Mouse (Mus musculus) kidney, embryonic 15.5 days (tissue): ENCODE measurements around the gene Plxna4. TPM values are rescaled to one million over a fixed set of nuclear protein-coding genes. Genes with fewer than 3 reads are reported as not detected.

Experiments
- ATAC-seq: fragments of 200-750 bp; cut with Nextera tagmentation; replicated peaks from 2 replicates; pipeline ENCODE4 v1.8.0; 2017; ENCODE audit warnings: moderate TSS enrichment; ENCODE audit not compliant: low FRiP score
- H3K27ac ChIP-seq: fragments of 300-500 bp; sonication (generic); 2 replicates; pipeline ENCODE4 v1.5.1; 2015; ENCODE audit warnings: mild to moderate bottlenecking, inconsistent platforms
- H3K27me3 ChIP-seq: fragments of 300-500 bp; sonication (generic); 2 replicates; pipeline ENCODE4 v1.6.1; 2015; ENCODE audit warnings: inconsistent platforms
- H3K36me3 ChIP-seq: fragments of 300-500 bp; sonication (generic); 2 replicates; pipeline ENCODE4 v1.6.1; 2015; ENCODE audit warnings: inconsistent platforms
- H3K4me1 ChIP-seq: fragments of 300-500 bp; sonication (generic); 2 replicates; pipeline ENCODE4 v1.6.1; 2015; ENCODE audit warnings: inconsistent platforms
- H3K4me2 ChIP-seq: fragments of 300-500 bp; sonication (generic); 2 replicates; pipeline ENCODE4 v1.6.1; 2015; ENCODE audit warnings: moderate library complexity, mild to moderate bottlenecking, inconsistent platforms
- H3K4me3 ChIP-seq: fragments of 300-500 bp; sonication (generic); replicated peaks from 2 replicates; pipeline ENCODE4 v1.5.1; 2015; ENCODE audit warnings: mild to moderate bottlenecking, inconsistent platforms
- H3K9ac ChIP-seq: fragments of 300-500 bp; sonication (generic); 2 replicates; pipeline ENCODE4 v1.6.1; 2015; ENCODE audit warnings: mild to moderate bottlenecking, inconsistent platforms
- H3K9me3 ChIP-seq: fragments of 300-500 bp; sonication (generic); replicated peaks from 2 replicates; pipeline ENCODE4 v1.6.1; 2016; ENCODE audit warnings: inconsistent platforms
- WGBS: fragments of 180-500 bp; shearing (Covaris S2); methylation state at CpG from one replicate; pipeline ENCODE4 v1.1.7; 2015; ENCODE audit warnings: mixed read lengths; 5-methylcytosine and 5-hydroxymethylcytosine counted together
- polyA plus RNA-seq: library from polyadenylated mRNA; unstranded; fragments of >200 nt; fragmentation: Nextera tagmentation; extraction: Ambion mirVana; gene quantifications from 2 replicates; pipeline ENCODE4 v1.2.1, GENCODE M21; 2015

Plxna4 gene
- polyA plus RNA-seq, 1 experiment from 2014 or later: 2.0 TPM

DNA sequence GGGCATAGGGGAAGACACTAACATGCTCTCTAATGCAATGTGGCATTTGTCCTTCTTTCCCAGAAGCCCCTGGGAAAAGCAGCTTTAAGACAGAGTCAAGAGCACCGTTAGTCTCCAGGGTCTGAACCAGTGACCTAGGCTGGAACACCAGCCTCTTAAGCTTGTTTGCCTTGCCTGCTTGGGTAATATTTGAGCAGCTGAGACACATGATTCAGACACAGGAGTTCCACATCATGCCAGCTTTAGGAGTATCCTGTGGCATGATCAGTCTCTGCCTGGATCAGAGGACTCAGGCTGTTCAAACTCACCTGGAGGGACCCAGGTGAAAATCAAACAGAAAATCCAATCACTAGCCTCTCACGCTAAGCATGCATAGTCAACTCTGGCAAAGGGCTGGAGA, 195.7 kb downstream of the Plxna4 start:
- Histone ChIP-seq H3K4me1 (peaks cover 8% of the 10 kb centered on the region), H3K27ac (no peak overlapping the region), H3K4me3 (no peak overlapping the region), H3K9me3 (no peaks in the 10 kb centered on the region), H3K4me2 (no peak overlapping the region), H3K27me3 (no peaks in the 10 kb centered on the region), H3K9ac (no peak overlapping the region), H3K36me3 (no peaks in the 10 kb centered on the region)
- ATAC-seq: no peak
- 80% methylated on average over 2 of the region's 2 CpGs for WGBS

DNA sequence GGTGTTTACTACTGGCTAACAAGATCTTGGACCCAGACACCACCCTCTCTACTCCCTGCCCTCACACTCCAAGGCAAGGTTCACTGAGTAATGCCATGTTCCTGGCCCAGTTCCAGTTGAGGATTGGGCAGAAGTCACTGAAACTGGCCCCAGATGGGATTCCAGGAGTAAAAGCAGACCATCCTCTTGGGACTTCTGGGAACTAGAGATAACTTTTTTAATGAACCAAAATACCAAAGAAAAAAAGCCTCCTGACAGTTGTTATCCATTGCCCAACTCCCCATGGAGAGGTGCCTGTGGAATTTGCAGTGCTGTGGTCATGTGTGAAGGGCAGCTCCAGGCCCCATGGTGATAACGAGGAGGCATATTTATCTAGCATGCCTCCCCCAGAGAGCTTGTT, 199.7 kb downstream of the Plxna4 start:
- Histone ChIP-seq H3K36me3 (no peaks in the 10 kb centered on the region), H3K27me3 (no peaks in the 10 kb centered on the region), H3K27ac (no peak overlapping the region), H3K4me3 (no peak overlapping the region), H3K4me2 (no peak overlapping the region), H3K9ac (no peak overlapping the region), H3K9me3 (no peaks in the 10 kb centered on the region), H3K4me1 (peaks cover 3% of the 10 kb centered on the region; the same call in 1 of the 2 replicates)
- 41% methylated on average over 1 of the region's 1 CpGs for WGBS
- no peak for ATAC-seq

DNA sequence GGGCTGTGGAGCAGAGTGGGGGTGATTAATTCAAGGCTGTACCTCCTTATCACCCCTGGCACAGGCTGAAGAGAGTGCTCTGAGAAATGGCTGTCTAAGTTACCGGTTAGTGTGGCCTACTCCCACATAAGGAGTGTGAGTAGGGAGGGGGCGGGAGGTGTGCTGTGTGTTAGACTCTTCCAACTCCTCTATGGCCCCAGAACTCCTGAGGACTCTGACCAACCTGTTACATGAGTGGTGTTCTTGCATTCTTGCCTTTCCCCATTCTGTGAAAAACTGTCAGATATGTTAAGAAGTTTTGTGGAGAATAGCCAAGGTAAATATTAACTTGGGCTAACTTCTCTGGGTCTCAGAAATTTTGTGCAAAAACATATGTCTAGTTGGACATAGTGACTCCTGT, 201.1 kb downstream of the Plxna4 start:
- Histone ChIP-seq H3K27me3 (no peaks in the 10 kb centered on the region), H3K4me2 (no peak overlapping the region), H3K36me3 (no peaks in the 10 kb centered on the region), H3K4me1 (peaks cover 3% of the 10 kb centered on the region; the same call in 1 of the 2 replicates), H3K9me3 (no peaks in the 10 kb centered on the region), H3K9ac (no peak overlapping the region), H3K4me3 (no peak overlapping the region), H3K27ac (no peak overlapping the region)
- WGBS: 43% methylated on average over 2 of the region's 2 CpGs
- ATAC-seq: no peak

DNA sequence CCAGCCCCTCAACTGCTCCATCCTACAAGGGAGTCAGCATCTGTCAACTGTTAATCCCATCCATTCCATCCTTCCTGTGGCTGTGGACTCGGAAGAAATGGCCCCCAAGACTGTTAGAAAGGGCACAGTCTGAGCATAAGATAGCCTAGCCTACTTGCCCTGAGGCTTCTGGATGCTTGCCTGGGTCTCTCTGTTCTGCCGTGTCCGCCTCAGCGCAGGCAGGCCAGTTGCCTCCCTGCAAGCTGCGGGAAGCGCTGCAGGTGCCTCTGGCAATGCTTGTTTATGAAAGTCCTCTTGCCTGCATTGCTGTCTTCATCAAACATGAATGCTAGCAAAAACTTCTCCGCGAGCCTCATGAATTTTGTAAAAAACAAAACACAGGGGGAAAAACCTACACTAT, 203.1 kb downstream of the Plxna4 start:
- H3K9ac ChIP-seq: no peak overlapping the region
- H3K9me3 ChIP-seq: no peaks in the 10 kb centered on the region
- H3K27me3 ChIP-seq: no peaks in the 10 kb centered on the region
- WGBS: 77% methylated on average over 8 of the region's 8 CpGs
- peaks cover 3% of the 10 kb centered on the region; the same call in 1 of the 2 replicates for H3K4me1 ChIP-seq
- H3K27ac ChIP-seq: no peak overlapping the region
- no peak for ATAC-seq
- H3K36me3 ChIP-seq: no peaks in the 10 kb centered on the region
- no peak overlapping the region for H3K4me2 ChIP-seq
- no peak overlapping the region for H3K4me3 ChIP-seq

DNA sequence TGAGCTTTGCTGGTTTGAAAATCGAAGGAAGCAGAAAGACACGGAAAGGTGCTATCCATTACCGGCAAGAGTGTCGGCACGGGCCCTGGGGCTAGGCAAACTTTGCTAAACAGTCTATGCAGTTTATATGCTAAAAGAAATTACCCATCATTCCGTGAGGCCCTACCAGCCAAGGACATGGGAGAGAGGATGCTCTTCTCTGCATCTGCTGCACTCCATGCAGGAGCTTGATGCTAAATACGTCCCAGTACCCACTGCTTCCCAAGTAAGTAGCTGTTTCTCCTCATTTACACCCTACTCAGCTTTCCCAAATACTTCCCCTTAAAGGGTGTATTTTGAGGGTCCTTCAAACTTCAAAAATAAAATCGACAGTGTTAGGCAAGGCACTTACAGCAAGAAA, 203.6 kb downstream of the Plxna4 start:
- ATAC-seq: no peak
- Histone ChIP-seq H3K4me3 (no peak overlapping the region), H3K27me3 (no peaks in the 10 kb centered on the region), H3K36me3 (no peaks in the 10 kb centered on the region), H3K4me1 (peaks cover 3% of the 10 kb centered on the region; the same call in 1 of the 2 replicates), H3K9ac (no peak overlapping the region), H3K27ac (no peak overlapping the region), H3K9me3 (no peaks in the 10 kb centered on the region), H3K4me2 (no peak overlapping the region)
- WGBS: 86% methylated on average over 8 of the region's 8 CpGs

DNA sequence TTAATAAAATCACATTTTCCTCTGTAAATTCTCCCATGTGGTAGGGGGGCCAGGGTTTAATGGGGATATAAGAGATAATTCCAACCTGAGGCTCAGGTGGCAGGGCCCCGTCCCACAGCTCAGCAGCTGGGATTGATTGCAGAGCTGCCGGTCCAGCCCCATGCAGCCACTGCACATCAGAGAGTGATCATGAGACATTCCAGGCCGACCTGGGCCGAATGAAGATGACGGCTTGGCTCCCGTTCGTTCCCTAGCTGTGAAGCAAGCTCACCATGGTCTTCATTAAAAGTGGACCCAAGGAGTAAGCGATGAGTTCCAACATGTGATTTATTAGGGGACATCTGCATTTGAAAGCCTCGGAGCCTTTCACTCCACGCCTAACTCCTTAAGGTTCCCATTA, 206.5 kb downstream of the Plxna4 start:
- no peak overlapping the region for H3K9ac ChIP-seq
- H3K4me1 ChIP-seq: no peaks in the 10 kb centered on the region; the same call in 1 of the 2 replicates
- H3K4me3 ChIP-seq: no peak overlapping the region
- no peak overlapping the region for H3K27ac ChIP-seq
- H3K27me3 ChIP-seq: no peaks in the 10 kb centered on the region
- H3K36me3 ChIP-seq: no peaks in the 10 kb centered on the region
- H3K9me3 ChIP-seq: no peaks in the 10 kb centered on the region
- 40% methylated on average over 10 of the region's 10 CpGs for WGBS
- no peak for ATAC-seq
- no peak overlapping the region for H3K4me2 ChIP-seq

DNA sequence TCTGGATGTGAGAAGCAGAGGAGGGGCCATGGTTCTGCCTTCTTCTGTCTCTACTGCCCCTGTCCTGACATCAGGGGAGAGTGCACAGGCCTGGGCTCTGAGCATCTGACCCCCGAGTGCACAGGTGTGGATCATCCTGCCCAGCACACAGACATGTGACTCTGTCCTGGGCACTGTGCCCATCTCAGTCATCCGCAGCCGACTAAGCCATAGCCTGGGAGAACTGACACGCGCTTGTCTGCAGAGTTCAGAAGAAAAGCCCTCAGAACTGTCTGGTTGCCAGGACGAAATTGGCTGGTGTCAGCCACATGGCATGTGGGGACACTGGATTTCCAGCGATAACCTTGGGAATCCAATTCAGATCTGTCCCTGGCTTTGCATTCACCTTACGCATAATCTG, 210.8 kb downstream of the Plxna4 start:
- H3K4me2 ChIP-seq: no peak overlapping the region
- H3K4me1 ChIP-seq: no peaks in the 10 kb centered on the region
- no peaks in the 10 kb centered on the region for H3K36me3 ChIP-seq
- H3K27ac ChIP-seq: no peak overlapping the region
- WGBS: 78% methylated on average over 8 of the region's 8 CpGs
- no peak overlapping the region for H3K9ac ChIP-seq
- no peaks in the 10 kb centered on the region for H3K9me3 ChIP-seq
- H3K4me3 ChIP-seq: no peak overlapping the region
- no peaks in the 10 kb centered on the region for H3K27me3 ChIP-seq
- no peak for ATAC-seq

DNA sequence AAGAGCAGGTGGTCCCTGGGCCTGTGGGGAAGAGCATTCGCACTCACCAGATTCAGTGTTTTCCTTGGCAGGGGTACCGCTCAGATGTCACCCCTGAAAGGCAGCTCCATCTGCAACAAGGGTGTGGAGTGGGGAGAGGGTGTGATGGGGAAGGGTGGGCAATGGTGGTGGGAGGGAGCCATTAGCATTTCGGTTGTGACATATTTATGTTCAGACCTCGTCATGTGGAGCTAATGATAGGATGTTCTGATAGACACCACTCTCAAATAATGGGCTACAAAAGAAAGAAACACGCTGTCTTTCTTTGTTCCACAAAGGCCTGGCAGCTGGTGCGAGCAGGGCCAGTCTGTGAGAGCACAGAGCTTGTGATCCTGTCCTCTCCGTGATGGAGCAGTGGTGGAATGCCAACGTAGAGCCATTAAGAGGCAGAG, 214.0 kb downstream of the Plxna4 start:
- H3K36me3 ChIP-seq: no peaks in the 10 kb centered on the region
- 76% methylated on average over 8 of the region's 8 CpGs for WGBS

DNA sequence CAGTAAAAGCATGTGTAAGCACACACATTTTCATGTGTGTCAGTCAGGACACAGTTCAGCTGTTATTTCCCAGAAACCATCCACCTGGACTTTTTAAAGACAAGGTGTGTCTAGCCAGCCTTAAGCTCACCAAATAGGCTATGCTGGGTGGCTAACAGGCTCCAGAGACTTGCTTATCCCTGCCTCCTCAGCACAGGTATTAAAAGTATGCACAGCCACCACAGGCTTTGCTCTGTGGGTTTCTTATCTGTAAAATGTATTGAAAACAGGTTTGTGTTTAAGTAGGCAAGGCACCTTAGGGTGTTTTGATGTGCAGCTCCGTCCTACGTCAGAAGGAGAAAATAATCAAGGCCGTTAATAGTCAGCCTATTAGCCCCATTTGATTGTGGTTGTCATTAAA, 218.9 kb downstream of the Plxna4 start:
- H3K4me2 ChIP-seq: no peak overlapping the region
- H3K27ac ChIP-seq: no peak overlapping the region
- no peak for ATAC-seq
- WGBS: 92% methylated on average over 3 of the region's 3 CpGs
- no peak overlapping the region for H3K4me3 ChIP-seq
- no peaks in the 10 kb centered on the region for H3K36me3 ChIP-seq
- no peaks in the 10 kb centered on the region for H3K27me3 ChIP-seq
- no peaks in the 10 kb centered on the region for H3K9me3 ChIP-seq
- H3K9ac ChIP-seq: no peak overlapping the region
- H3K4me1 ChIP-seq: no peaks in the 10 kb centered on the region

More for the DNA sequence above, 214.0 kb downstream of the Plxna4 start:
- H3K9ac ChIP-seq: no peak overlapping the region
- H3K4me3 ChIP-seq: no peak overlapping the region
- H3K4me2 ChIP-seq: no peak overlapping the region
- no peak for ATAC-seq
- no peaks in the 10 kb centered on the region for H3K9me3 ChIP-seq
- H3K27me3 ChIP-seq: no peaks in the 10 kb centered on the region
- no peaks in the 10 kb centered on the region for H3K4me1 ChIP-seq
- no peak overlapping the region for H3K27ac ChIP-seq

DNA sequence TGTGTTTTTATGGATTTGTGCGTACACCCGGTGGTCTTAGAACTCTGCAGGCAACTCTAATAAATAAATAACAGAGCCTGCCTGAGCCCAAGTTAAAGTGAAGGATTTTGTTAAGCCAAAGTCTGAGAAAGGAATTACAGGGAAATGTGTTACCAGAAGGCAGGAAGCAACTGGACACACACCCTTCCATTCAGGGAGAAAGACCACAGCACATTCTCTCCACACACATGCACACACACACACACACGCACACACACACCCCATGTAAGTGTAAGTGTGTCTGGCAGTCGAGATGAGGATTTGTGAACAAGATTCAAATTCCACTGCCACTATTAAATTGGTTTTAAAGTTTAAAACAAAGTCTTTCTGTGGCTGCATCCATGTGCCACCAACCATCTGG, 219.6 kb downstream of the Plxna4 start:
- no peak overlapping the region for H3K9ac ChIP-seq
- H3K4me1 ChIP-seq: no peaks in the 10 kb centered on the region
- WGBS: 70% methylated on average over 4 of the region's 4 CpGs
- ATAC-seq: no peak
- no peak overlapping the region for H3K27ac ChIP-seq
- H3K4me3 ChIP-seq: no peak overlapping the region
- H3K4me2 ChIP-seq: no peak overlapping the region
- H3K36me3 ChIP-seq: no peaks in the 10 kb centered on the region
- H3K27me3 ChIP-seq: no peaks in the 10 kb centered on the region
- no peaks in the 10 kb centered on the region for H3K9me3 ChIP-seq

DNA sequence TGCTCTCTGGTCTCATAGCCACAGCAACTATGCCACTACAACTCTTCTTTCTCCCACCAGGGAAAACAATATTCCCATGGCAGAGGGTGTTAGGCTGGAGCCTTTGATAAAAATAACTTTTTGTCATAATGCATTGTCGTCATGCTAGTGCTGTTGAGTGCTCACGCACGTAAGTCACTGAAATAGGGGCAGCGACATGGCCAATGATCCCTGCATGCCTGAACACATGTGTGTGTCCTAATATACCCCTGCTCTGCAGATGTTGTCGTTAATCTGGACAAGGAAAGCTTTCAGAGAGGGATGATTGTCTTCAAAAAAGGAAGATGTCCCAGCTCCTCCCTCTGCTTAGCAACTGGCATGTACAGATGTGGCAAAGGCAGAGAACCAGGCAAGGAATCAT, 223.1 kb downstream of the Plxna4 start:
- Histone ChIP-seq H3K27ac (no peak overlapping the region), H3K9me3 (no peaks in the 10 kb centered on the region), H3K4me2 (no peak overlapping the region), H3K4me3 (no peak overlapping the region), H3K9ac (no peak overlapping the region), H3K27me3 (no peaks in the 10 kb centered on the region), H3K36me3 (no peaks in the 10 kb centered on the region), H3K4me1 (0 out of 2 replicates have a peak, but pooled peaks cover 3% of the 10 kb centered on the region)
- 85% methylated on average over 5 of the region's 5 CpGs for WGBS
- ATAC-seq: no peak

DNA sequence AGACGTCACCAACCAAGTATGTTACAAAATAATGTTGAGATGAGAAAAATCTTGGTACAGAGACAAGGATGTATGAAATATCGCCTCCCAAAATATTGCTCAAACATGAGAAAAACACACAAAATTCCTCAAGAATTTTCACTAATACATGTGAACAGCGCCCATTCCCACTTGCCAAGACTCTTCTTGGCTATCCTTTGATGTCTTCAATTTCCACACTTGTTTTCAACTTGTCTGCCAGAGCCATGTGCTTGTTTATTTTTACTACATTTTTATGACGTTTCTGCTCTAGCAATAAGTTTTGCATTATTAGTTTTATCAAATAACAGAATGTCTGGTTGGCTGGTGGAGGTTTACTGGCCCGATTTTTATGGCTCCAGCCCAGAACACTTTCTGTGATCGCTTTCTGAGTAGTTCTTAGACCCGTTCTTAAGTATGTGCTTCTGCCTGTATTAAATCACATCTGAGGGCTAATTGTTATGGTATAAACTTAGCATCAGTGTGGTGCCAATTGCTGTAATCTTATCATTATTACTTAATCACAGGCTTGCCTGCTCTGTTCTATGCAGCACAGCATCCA, 224.4 kb downstream of the Plxna4 start:
- H3K27me3 ChIP-seq: no peaks in the 10 kb centered on the region
- ATAC-seq: no peak
- WGBS: 77% methylated on average over 7 of the region's 7 CpGs

DNA sequence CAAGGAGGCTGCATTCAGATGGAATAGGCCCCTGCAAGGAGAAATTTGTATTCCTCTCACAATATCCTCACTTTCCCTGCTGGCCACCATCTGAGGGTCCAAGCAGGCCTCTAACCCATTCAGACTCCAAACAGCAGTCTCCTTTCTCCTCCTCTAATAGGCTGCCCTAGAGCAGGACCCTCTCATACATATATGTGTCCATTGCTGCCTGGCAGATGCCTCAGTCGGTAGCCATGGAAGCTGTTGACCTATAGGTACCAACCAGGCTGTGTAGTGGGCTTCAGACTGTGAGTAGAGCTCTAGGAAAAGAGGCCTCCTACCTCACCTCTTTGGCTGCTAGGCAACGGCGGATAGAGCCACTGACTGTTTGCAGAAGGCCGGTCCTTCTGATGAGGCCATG, 225.6 kb downstream of the Plxna4 start:
- Histone ChIP-seq H3K4me2 (no peak overlapping the region), H3K27ac (no peak overlapping the region)
- 77% methylated on average over 4 of the region's 4 CpGs for WGBS

More for the DNA sequence above, 224.4 kb downstream of the Plxna4 start:
- Histone ChIP-seq H3K9me3 (no peaks in the 10 kb centered on the region), H3K27ac (no peak overlapping the region), H3K9ac (no peak overlapping the region), H3K4me3 (no peak overlapping the region), H3K4me2 (no peak overlapping the region), H3K4me1 (0 out of 2 replicates have a peak, but pooled peaks cover 8% of the 10 kb centered on the region), H3K36me3 (no peaks in the 10 kb centered on the region)

More for the DNA sequence above, 225.6 kb downstream of the Plxna4 start:
- no peaks in the 10 kb centered on the region for H3K9me3 ChIP-seq
- H3K27me3 ChIP-seq: no peaks in the 10 kb centered on the region
- no peak overlapping the region for H3K9ac ChIP-seq
- no peak for ATAC-seq
- H3K36me3 ChIP-seq: no peaks in the 10 kb centered on the region
- 0 out of 2 replicates have a peak, but pooled peaks cover 8% of the 10 kb centered on the region for H3K4me1 ChIP-seq
- no peak overlapping the region for H3K4me3 ChIP-seq
